Mouse (Mus musculus) frontal cortex, postnatal 14 days (tissue): ENCODE results near the gene Mvk.

Source experiments
- DNase-seq, 2 experiments: peaks; one replicate each; pipeline ENCODE4 v3.0.0; 2022; ENCODE audit warnings: low spot score in 2 of 2

Gene Mvk

DNA sequence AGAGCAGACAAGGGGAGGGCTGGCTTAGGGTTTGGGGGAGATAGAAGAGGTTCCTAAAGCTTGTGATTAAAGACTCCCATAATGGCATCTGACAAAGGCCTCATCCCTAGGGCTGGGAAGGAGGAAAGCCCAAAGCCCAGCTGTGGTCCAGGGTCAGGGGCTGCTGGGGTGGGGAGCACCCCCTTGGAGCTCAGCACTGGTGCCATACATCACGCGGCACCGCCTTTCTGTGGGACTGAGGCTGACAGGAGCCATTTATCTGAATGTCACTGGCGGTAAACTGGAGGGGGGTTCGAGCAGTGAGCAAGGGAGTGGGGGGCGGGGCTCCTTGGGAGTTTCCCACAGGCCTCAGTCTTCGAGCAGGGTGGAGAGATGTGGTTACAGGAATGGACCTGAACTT, 65.4 kb downstream of the Mvk start:
- no peak for DNase-seq
